Mouse (Mus musculus): ENCODE measurements around the gene Yap1.

- TF ChIP-seq POLR2A (IDR thresholded peaks at IDR 0.05; ENCODE audit: low read depth, low read length), result no peak
- no peak for TF ChIP-seq CTCF (IDR thresholded peaks at IDR 0.05; ENCODE audit: borderline replicate concordance, insufficient read depth, low read length)
These were observed 46.3 kb downstream of the Yap1 start for GRCm38 (mm10) chr9:7958025-7958593.

Data from embryonic fibroblast, embryonic 13.5 days (primary cell).